Mouse (Mus musculus) lung, embryonic 16.5 days (tissue): ENCODE measurements around the gene Caskin1. TPM values are rescaled to one million over a fixed set of nuclear protein-coding genes. Genes with fewer than 3 reads are reported as not detected.
A peak's percentile ranks its signal among the peaks of the same experiment; 100 is the strongest.

Experiments
- ATAC-seq: fragments of 200-750 bp; cut with Nextera tagmentation; 2 replicates; pipeline ENCODE4 v1.8.0; 2017; ENCODE audit warnings: low read depth, mild to moderate bottlenecking, moderate library complexity
- H3K27ac ChIP-seq: fragments of 300-500 bp; sonication (generic); 2 replicates; pipeline ENCODE4 v1.5.1; 2014; ENCODE audit warnings: mild to moderate bottlenecking, control low read depth, low read length
- H3K27me3 ChIP-seq: fragments of 300-500 bp; sonication (generic); 2 replicates; pipeline ENCODE4 v1.6.1; 2014; ENCODE audit warnings: low read depth, low read length, mixed read lengths; ENCODE audit not compliant: control insufficient read depth, insufficient read depth
- H3K36me3 ChIP-seq: fragments of 300-500 bp; sonication (generic); 2 replicates; pipeline ENCODE4 v1.6.1; 2014; ENCODE audit warnings: low read length; ENCODE audit not compliant: control insufficient read depth, insufficient read depth
- H3K4me1 ChIP-seq: fragments of 300-500 bp; sonication (generic); replicated peaks from 2 replicates; pipeline ENCODE4 v1.6.1; 2014; ENCODE audit warnings: low read length, mixed read lengths; ENCODE audit not compliant: control insufficient read depth, insufficient read depth
- H3K4me2 ChIP-seq: fragments of 300-500 bp; sonication (generic); 2 replicates; pipeline ENCODE4 v1.6.1; 2014; ENCODE audit warnings: low read depth, low read length, control low read depth
- H3K4me3 ChIP-seq: fragments of 300-500 bp; sonication (generic); 2 replicates; pipeline ENCODE4 v1.5.1; 2014; ENCODE audit warnings: mild to moderate bottlenecking, low read length, control low read depth
- H3K9ac ChIP-seq: fragments of 300-500 bp; sonication (generic); 2 replicates; pipeline ENCODE4 v1.6.1; 2014; ENCODE audit warnings: low read length, control low read depth
- H3K9me3 ChIP-seq: fragments of 300-500 bp; sonication (generic); 2 replicates; pipeline ENCODE4 v1.6.1; 2016; ENCODE audit warnings: low read length; ENCODE audit not compliant: control insufficient read depth
- WGBS: fragments of 180-500 bp; shearing (Covaris S2); extraction: QIAGEN DNeasy Blood & Tissue Kit; methylation state at CpG from one replicate; pipeline ENCODE4 v1.1.7; 2014; 5-methylcytosine and 5-hydroxymethylcytosine counted together
- polyA plus RNA-seq: library from polyadenylated mRNA; unstranded; fragments of >200 nt; fragmentation: Nextera tagmentation; extraction: Ambion mirVana; gene quantifications from 2 replicates; pipeline ENCODE4 v1.2.1, GENCODE M21; 2015

Gene Caskin1
- polyA plus RNA-seq = 0.59 and 0.96 TPM in 2 replicates

GRCm38 (mm10) chr17:24488186-24488661, at the start of gene Caskin1:
Gene Caskin1, plus strand, starts transcription at chr17:24488601.
- Histone ChIP-seq H3K4me2 (peak within 1 kb of the TSS; percentile 100), H3K27me3 (peaks cover 32% of the 10 kb centered on the region), H3K9me3 (no peaks in the 10 kb centered on the region), H3K27ac (no peak within 1 kb of the TSS), H3K36me3 (no peaks in the 10 kb centered on the region), H3K9ac (peak within 1 kb of the TSS; percentile 74), H3K4me1 (peaks cover 9% of the 10 kb centered on the region), H3K4me3 (peak within 1 kb of the TSS; percentile 72)
- peak; percentile 57 for ATAC-seq
- under 1% methylated on average over 37 of the region's 45 CpGs for WGBS

- no peak for ATAC-seq
- Histone ChIP-seq H3K9ac (no peak overlapping the region), H3K4me1 (no peaks in the 10 kb centered on the region), H3K27ac (no peak overlapping the region), H3K4me2 (no peak overlapping the region), H3K4me3 (no peak overlapping the region), H3K27me3 (no peaks in the 10 kb centered on the region), H3K36me3 (peaks cover 28% of the 10 kb centered on the region), H3K9me3 (no peaks in the 10 kb centered on the region)
- 87% methylated on average over 8 of the region's 8 CpGs for WGBS
Measured at GRCm38 (mm10) chr17:24440377-24440776, 48.0 kb upstream of the Caskin1 start.

GRCm38 (mm10) chr17:24441148-24441547, 47.3 kb upstream of the Caskin1 start:
- H3K27ac ChIP-seq = no peak overlapping the region
- H3K4me1 ChIP-seq = no peaks in the 10 kb centered on the region
- no peaks in the 10 kb centered on the region for H3K9me3 ChIP-seq
- no peak overlapping the region for H3K4me2 ChIP-seq
- no peak for ATAC-seq
- no peak overlapping the region for H3K4me3 ChIP-seq
- no peak overlapping the region for H3K9ac ChIP-seq
- H3K27me3 ChIP-seq = no peaks in the 10 kb centered on the region
- 46% methylated on average over 2 of the region's 2 CpGs for WGBS
- peaks cover 33% of the 10 kb centered on the region for H3K36me3 ChIP-seq

- no peaks in the 10 kb centered on the region for H3K4me1 ChIP-seq
- peaks cover 41% of the 10 kb centered on the region for H3K36me3 ChIP-seq
- 88% methylated on average over 14 of the region's 14 CpGs for WGBS
- no peak overlapping the region for H3K9ac ChIP-seq
- H3K27me3 ChIP-seq = no peaks in the 10 kb centered on the region
- peak; percentile 14; the same call in 1 of the 2 replicates for ATAC-seq
- H3K9me3 ChIP-seq = no peaks in the 10 kb centered on the region
- H3K4me2 ChIP-seq = no peak overlapping the region
- no peak overlapping the region for H3K4me3 ChIP-seq
- no peak overlapping the region for H3K27ac ChIP-seq
Measured at GRCm38 (mm10) chr17:24442107-24442506, 46.3 kb upstream of the Caskin1 start.

- WGBS = 75% methylated on average over 7 of the region's 7 CpGs
- ATAC-seq = no peak
Measured at GRCm38 (mm10) chr17:24442632-24443155, 45.7 kb upstream of the Caskin1 start, which contains the start of gene Dnase1l2. Gene Dnase1l2, minus strand, starts transcription at chr17:24443105.

GRCm38 (mm10) chr17:24443409-24443808, 45.0 kb upstream of the Caskin1 start:
- Histone ChIP-seq H3K27ac (no peak overlapping the region), H3K4me3 (no peak overlapping the region), H3K36me3 (peaks cover 46% of the 10 kb centered on the region), H3K4me1 (no peaks in the 10 kb centered on the region), H3K9me3 (no peaks in the 10 kb centered on the region), H3K27me3 (no peaks in the 10 kb centered on the region), H3K9ac (no peak overlapping the region), H3K4me2 (no peak overlapping the region)
- WGBS = 92% methylated on average over 4 of the region's 4 CpGs
- no peak for ATAC-seq

More at GRCm38 (mm10) chr17:24442632-24443155, 45.7 kb upstream of the Caskin1 start, which contains the start of gene Dnase1l2:
- Histone ChIP-seq H3K4me3 (no peak within 1 kb of the TSS), H3K27ac (no peak within 1 kb of the TSS), H3K9me3 (no peaks in the 10 kb centered on the region), H3K9ac (no peak within 1 kb of the TSS), H3K27me3 (no peaks in the 10 kb centered on the region), H3K4me1 (no peaks in the 10 kb centered on the region), H3K4me2 (no peak within 1 kb of the TSS), H3K36me3 (peaks cover 47% of the 10 kb centered on the region)

- Histone ChIP-seq H3K9ac (no peak overlapping the region), H3K27me3 (no peaks in the 10 kb centered on the region), H3K27ac (no peak overlapping the region), H3K4me1 (no peaks in the 10 kb centered on the region), H3K36me3 (peaks cover 42% of the 10 kb centered on the region), H3K4me3 (no peak overlapping the region), H3K9me3 (no peaks in the 10 kb centered on the region), H3K4me2 (no peak overlapping the region)
- no peak for ATAC-seq
- 94% methylated on average over 8 of the region's 8 CpGs for WGBS
Measured at GRCm38 (mm10) chr17:24446590-24446989, 41.8 kb upstream of the Caskin1 start.

- no peak overlapping the region for H3K9ac ChIP-seq
- H3K4me1 ChIP-seq = peaks cover 11% of the 10 kb centered on the region
- H3K4me2 ChIP-seq = no peak overlapping the region
- H3K9me3 ChIP-seq = no peaks in the 10 kb centered on the region
- H3K4me3 ChIP-seq = no peak overlapping the region
- 87% methylated on average over 6 of the region's 6 CpGs for WGBS
- H3K27me3 ChIP-seq = no peaks in the 10 kb centered on the region
- peaks cover 34% of the 10 kb centered on the region for H3K36me3 ChIP-seq
- no peak overlapping the region for H3K27ac ChIP-seq
- ATAC-seq = no peak
Measured at GRCm38 (mm10) chr17:24449507-24449906, 38.9 kb upstream of the Caskin1 start.

GRCm38 (mm10) chr17:24451220-24451619, 37.2 kb upstream of the Caskin1 start:
- no peak overlapping the region for H3K27ac ChIP-seq
- no peaks in the 10 kb centered on the region for H3K27me3 ChIP-seq
- H3K9me3 ChIP-seq = no peaks in the 10 kb centered on the region
- no peak overlapping the region for H3K4me3 ChIP-seq
- WGBS = 94% methylated on average over 6 of the region's 6 CpGs
- H3K4me2 ChIP-seq = no peak overlapping the region
- H3K36me3 ChIP-seq = peaks cover 29% of the 10 kb centered on the region
- H3K4me1 ChIP-seq = peaks cover 11% of the 10 kb centered on the region
- H3K9ac ChIP-seq = no peak overlapping the region
- no peak for ATAC-seq
